Mouse (Mus musculus) embryo, embryonic 10 days (tissue): ENCODE measurements around the gene Ostf1.

Experiments used
- DNase-seq: peaks from one replicate; pipeline ENCODE4 v3.0.0-alpha.2; 2015; ENCODE audit warnings: low spot score

Gene Ostf1

GRCm38 (mm10) chr19:18631644-18632219, at the start of gene Ostf1, which contains the start of gene Nmrk1:
Gene Ostf1, minus strand, starts transcription at chr19:18631823.
Gene Nmrk1, plus strand, starts transcription at chr19:18631950.
- DNase-seq, result peak; percentile 95

- DNase-seq, result no peak
Observed at GRCm38 (mm10) chr19:18673116-18673515, 41.5 kb upstream of the Ostf1 start.

- no peak for DNase-seq
Observed at GRCm38 (mm10) chr19:18672498-18672897, 40.9 kb upstream of the Ostf1 start.

- peak; percentile 35 for DNase-seq
Observed at GRCm38 (mm10) chr19:18671056-18671741, 39.6 kb upstream of the Ostf1 start.

- peak; percentile 98 for DNase-seq
Observed at GRCm38 (mm10) chr19:18670608-18671007, 39.0 kb upstream of the Ostf1 start, which contains the start of gene Carnmt1. Gene Carnmt1, plus strand, starts transcription at chr19:18670764.

- no peak for DNase-seq
Observed at GRCm38 (mm10) chr19:18669551-18669950, 37.9 kb upstream of the Ostf1 start.

GRCm38 (mm10) chr19:18666966-18667365, 35.3 kb upstream of the Ostf1 start:
- no peak for DNase-seq

GRCm38 (mm10) chr19:18663904-18664303, 32.3 kb upstream of the Ostf1 start:
- DNase-seq, result no peak

- DNase-seq, result no peak
Observed at GRCm38 (mm10) chr19:18661683-18662082, 30.1 kb upstream of the Ostf1 start.

- DNase-seq, result no peak
Observed at GRCm38 (mm10) chr19:18660466-18660865, 28.8 kb upstream of the Ostf1 start.

- DNase-seq, result no peak
Observed at GRCm38 (mm10) chr19:18659349-18659748, 27.7 kb upstream of the Ostf1 start.

- no peak for DNase-seq
Observed at GRCm38 (mm10) chr19:18658473-18658872, 26.9 kb upstream of the Ostf1 start.

- DNase-seq, result no peak
Observed at GRCm38 (mm10) chr19:18655999-18656398, 24.4 kb upstream of the Ostf1 start.

GRCm38 (mm10) chr19:18654984-18655383, 23.4 kb upstream of the Ostf1 start:
- DNase-seq, result no peak

GRCm38 (mm10) chr19:18654330-18654729, 22.7 kb upstream of the Ostf1 start:
- no peak for DNase-seq

- DNase-seq, result no peak
Observed at GRCm38 (mm10) chr19:18653058-18653457, 21.4 kb upstream of the Ostf1 start.

GRCm38 (mm10) chr19:18652592-18652991, 21.0 kb upstream of the Ostf1 start:
- DNase-seq, result no peak

- DNase-seq, result no peak
Observed at GRCm38 (mm10) chr19:18650473-18650872, 18.9 kb upstream of the Ostf1 start.

- no peak for DNase-seq
Observed at GRCm38 (mm10) chr19:18649955-18650354, 18.3 kb upstream of the Ostf1 start.

GRCm38 (mm10) chr19:18648558-18648945, 16.9 kb upstream of the Ostf1 start:
- no peak for DNase-seq

GRCm38 (mm10) chr19:18647775-18648557, 16.3 kb upstream of the Ostf1 start:
- no peak for DNase-seq

- DNase-seq, result no peak
Observed at GRCm38 (mm10) chr19:18646853-18647420, 15.3 kb upstream of the Ostf1 start.

- DNase-seq, result no peak
Observed at GRCm38 (mm10) chr19:18646397-18646796, 14.8 kb upstream of the Ostf1 start.
